Mouse (Mus musculus) kidney, embryonic 15.5 days (tissue): ENCODE measurements around the gene Zgrf1. TPM values are rescaled to one million over a fixed set of nuclear protein-coding genes. Genes with fewer than 3 reads are reported as not detected.

Experiments
- ATAC-seq: fragments of 200-750 bp; cut with Nextera tagmentation; replicated peaks from 2 replicates; pipeline ENCODE4 v1.8.0; 2017; ENCODE audit warnings: moderate TSS enrichment; ENCODE audit not compliant: low FRiP score
- H3K27ac ChIP-seq: fragments of 300-500 bp; sonication (generic); 2 replicates; pipeline ENCODE4 v1.5.1; 2015; ENCODE audit warnings: mild to moderate bottlenecking, inconsistent platforms
- H3K27me3 ChIP-seq: fragments of 300-500 bp; sonication (generic); 2 replicates; pipeline ENCODE4 v1.6.1; 2015; ENCODE audit warnings: inconsistent platforms
- H3K36me3 ChIP-seq: fragments of 300-500 bp; sonication (generic); 2 replicates; pipeline ENCODE4 v1.6.1; 2015; ENCODE audit warnings: inconsistent platforms
- H3K4me1 ChIP-seq: fragments of 300-500 bp; sonication (generic); 2 replicates; pipeline ENCODE4 v1.6.1; 2015; ENCODE audit warnings: inconsistent platforms
- H3K4me2 ChIP-seq: fragments of 300-500 bp; sonication (generic); 2 replicates; pipeline ENCODE4 v1.6.1; 2015; ENCODE audit warnings: moderate library complexity, mild to moderate bottlenecking, inconsistent platforms
- H3K4me3 ChIP-seq: fragments of 300-500 bp; sonication (generic); replicated peaks from 2 replicates; pipeline ENCODE4 v1.5.1; 2015; ENCODE audit warnings: mild to moderate bottlenecking, inconsistent platforms
- H3K9ac ChIP-seq: fragments of 300-500 bp; sonication (generic); 2 replicates; pipeline ENCODE4 v1.6.1; 2015; ENCODE audit warnings: mild to moderate bottlenecking, inconsistent platforms
- H3K9me3 ChIP-seq: fragments of 300-500 bp; sonication (generic); replicated peaks from 2 replicates; pipeline ENCODE4 v1.6.1; 2016; ENCODE audit warnings: inconsistent platforms
- WGBS: fragments of 180-500 bp; shearing (Covaris S2); methylation state at CpG from one replicate; pipeline ENCODE4 v1.1.7; 2015; ENCODE audit warnings: mixed read lengths; 5-methylcytosine and 5-hydroxymethylcytosine counted together
- polyA plus RNA-seq: library from polyadenylated mRNA; unstranded; fragments of >200 nt; fragmentation: Nextera tagmentation; extraction: Ambion mirVana; gene quantifications from 2 replicates; pipeline ENCODE4 v1.2.1, GENCODE M21; 2015

The Zgrf1 gene
- polyA plus RNA-seq, 1 experiment from 2014 or later: 10.8 TPM

- H3K27me3 ChIP-seq: no peaks in the 10 kb centered on the region
- no peak overlapping the region for H3K4me2 ChIP-seq
- no peak for ATAC-seq
- 91% methylated on average over 4 of the region's 4 CpGs for WGBS
- H3K36me3 ChIP-seq: no peaks in the 10 kb centered on the region
- H3K9ac ChIP-seq: no peak overlapping the region
- no peak overlapping the region for H3K4me3 ChIP-seq
- no peaks in the 10 kb centered on the region for H3K9me3 ChIP-seq
- H3K27ac ChIP-seq: no peak overlapping the region
- H3K4me1 ChIP-seq: no peaks in the 10 kb centered on the region
These were observed 23.5 kb upstream of the Zgrf1 start for GRCm38 (mm10) chr3:127529824-127530223.

- H3K27ac ChIP-seq: no peak overlapping the region
- H3K9me3 ChIP-seq: no peaks in the 10 kb centered on the region
- no peak overlapping the region for H3K9ac ChIP-seq
- WGBS: 9% methylated on average over 4 of the region's 4 CpGs
- no peak for ATAC-seq
- H3K36me3 ChIP-seq: no peaks in the 10 kb centered on the region
- no peak overlapping the region for H3K4me2 ChIP-seq
- no peak overlapping the region for H3K4me3 ChIP-seq
- H3K27me3 ChIP-seq: no peaks in the 10 kb centered on the region
- H3K4me1 ChIP-seq: no peaks in the 10 kb centered on the region
These were observed 23.0 kb upstream of the Zgrf1 start for GRCm38 (mm10) chr3:127530293-127530692.

- Histone ChIP-seq H3K9ac (no peak overlapping the region), H3K4me1 (no peaks in the 10 kb centered on the region), H3K4me2 (no peak overlapping the region), H3K27me3 (no peaks in the 10 kb centered on the region), H3K27ac (no peak overlapping the region), H3K4me3 (no peak overlapping the region), H3K36me3 (peaks cover 44% of the 10 kb centered on the region), H3K9me3 (no peaks in the 10 kb centered on the region)
- ATAC-seq: no peak
- 90% methylated on average over 6 of the region's 6 CpGs for WGBS
These were observed 14.1 kb upstream of the Zgrf1 start for GRCm38 (mm10) chr3:127539193-127539592.

DNA sequence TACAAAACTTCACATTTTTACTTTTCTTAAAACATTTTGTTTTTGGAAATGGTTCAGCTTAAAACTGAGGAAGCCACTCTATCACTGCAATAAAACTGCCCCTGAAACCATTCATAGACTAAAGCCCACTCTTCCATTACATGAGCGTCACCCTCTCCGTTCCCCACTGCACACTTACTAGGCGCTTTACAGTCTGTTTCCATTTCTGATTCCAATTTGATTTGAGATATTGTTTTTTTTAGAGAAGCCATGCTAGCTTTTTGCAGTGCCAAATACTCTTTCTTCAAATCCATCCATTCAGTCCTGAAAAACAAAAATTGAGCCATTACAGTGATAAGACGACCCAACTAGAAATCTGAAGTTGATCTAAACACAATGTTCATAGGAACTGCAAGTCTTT, 9.3 kb upstream of the Zgrf1 start:
- peaks cover 62% of the 10 kb centered on the region for H3K36me3 ChIP-seq
- no peak overlapping the region for H3K27ac ChIP-seq
- no peaks in the 10 kb centered on the region for H3K9me3 ChIP-seq
- no peak overlapping the region for H3K4me3 ChIP-seq
- no peak overlapping the region for H3K9ac ChIP-seq
- 91% methylated on average over 4 of the region's 4 CpGs for WGBS
- no peak for ATAC-seq
- H3K4me2 ChIP-seq: no peak overlapping the region
- no peaks in the 10 kb centered on the region for H3K27me3 ChIP-seq
- H3K4me1 ChIP-seq: no peaks in the 10 kb centered on the region

DNA sequence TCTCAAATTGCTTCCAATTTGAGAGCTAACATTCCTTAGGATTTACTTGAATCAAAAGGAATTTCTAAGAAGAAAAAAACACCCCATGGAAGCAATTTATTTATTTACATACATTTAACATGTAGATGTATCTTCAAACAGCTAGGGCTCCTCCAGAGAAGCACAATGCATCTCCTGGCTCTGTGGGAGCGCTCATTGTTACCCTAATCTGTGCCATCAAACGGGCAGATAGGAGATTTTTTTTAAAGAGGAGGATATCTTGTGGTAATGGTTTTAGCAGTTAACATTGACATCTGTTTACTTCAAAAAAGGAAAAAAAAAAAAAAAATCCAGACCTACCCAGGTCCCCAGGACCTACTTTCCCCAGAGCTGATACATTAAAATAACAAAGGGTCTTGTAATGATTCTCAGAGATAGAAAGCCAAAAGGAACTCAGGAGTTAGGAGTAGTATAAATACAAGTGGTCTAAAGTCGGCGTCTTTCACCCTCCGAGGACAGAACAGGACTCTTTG, 8.6 kb upstream of the Zgrf1 start:
- no peaks in the 10 kb centered on the region for H3K4me1 ChIP-seq
- 50% methylated on average over 5 of the region's 5 CpGs for WGBS
- no peaks in the 10 kb centered on the region for H3K27me3 ChIP-seq
- H3K9ac ChIP-seq: no peak overlapping the region
- no peak overlapping the region for H3K4me2 ChIP-seq
- H3K9me3 ChIP-seq: no peaks in the 10 kb centered on the region
- H3K36me3 ChIP-seq: peaks cover 59% of the 10 kb centered on the region
- no peak overlapping the region for H3K4me3 ChIP-seq
- H3K27ac ChIP-seq: no peak overlapping the region
- ATAC-seq: no peak

DNA sequence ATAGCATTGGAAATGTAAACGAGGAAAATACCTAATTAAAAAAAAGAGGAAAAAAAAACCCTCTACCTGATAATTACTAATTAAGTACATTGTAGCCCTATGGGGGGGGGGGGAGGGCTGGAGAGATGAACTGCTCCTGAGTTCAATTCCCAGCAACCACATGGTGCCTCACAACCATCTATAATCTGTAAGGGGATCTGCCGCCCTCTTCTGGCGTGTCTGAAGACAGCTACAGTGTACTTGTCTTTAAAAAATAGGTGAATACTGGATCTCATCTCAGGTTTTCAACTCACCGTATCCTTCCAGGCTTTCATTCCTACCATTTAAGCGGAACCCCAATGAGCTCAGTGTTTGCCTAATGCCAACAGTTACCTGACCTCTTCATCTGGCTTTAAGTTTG, 5.4 kb upstream of the Zgrf1 start:
- H3K9ac ChIP-seq: no peak overlapping the region

GRCm38 (mm10) chr3:127552434-127552972, 786 bp upstream of the Zgrf1 start:
- peak overlapping the region; percentile 73 for H3K4me2 ChIP-seq
- peaks cover 13% of the 10 kb centered on the region for H3K4me1 ChIP-seq
- 5% methylated on average over 12 of the region's 13 CpGs for WGBS
- peaks cover 20% of the 10 kb centered on the region for H3K36me3 ChIP-seq
- H3K4me3 ChIP-seq: peak overlapping the region; percentile 76
- peak overlapping the region; percentile 77 for H3K9ac ChIP-seq
- no peaks in the 10 kb centered on the region for H3K9me3 ChIP-seq
- no peak for ATAC-seq
- no peaks in the 10 kb centered on the region for H3K27me3 ChIP-seq
- H3K27ac ChIP-seq: peak overlapping the region; percentile 98; the same call in 1 of the 2 replicates

More for the DNA sequence above, 5.4 kb upstream of the Zgrf1 start:
- Histone ChIP-seq H3K4me1 (peaks cover 3% of the 10 kb centered on the region; the same call in 1 of the 2 replicates), H3K27me3 (no peaks in the 10 kb centered on the region), H3K4me2 (no peak overlapping the region), H3K36me3 (peaks cover 42% of the 10 kb centered on the region), H3K4me3 (no peak overlapping the region), H3K27ac (no peak overlapping the region), H3K9me3 (no peaks in the 10 kb centered on the region)
- WGBS: 39% methylated on average over 5 of the region's 5 CpGs
- no peak for ATAC-seq

DNA sequence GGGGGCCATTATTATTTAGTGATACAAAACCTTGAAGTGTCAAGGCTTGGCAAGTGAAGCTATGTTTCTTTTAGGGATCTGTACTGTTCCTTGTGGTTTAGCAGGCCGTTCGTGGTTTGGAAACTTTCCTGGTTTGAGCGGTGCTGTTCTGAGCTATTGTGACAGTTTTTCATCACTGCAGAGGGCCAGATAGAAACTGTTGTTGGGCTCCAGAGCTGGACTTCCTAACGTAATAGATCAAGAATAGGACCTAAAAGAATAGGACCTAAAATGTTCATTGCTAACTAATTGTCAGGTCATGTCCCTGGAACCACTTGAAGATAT, 393 bp downstream of the Zgrf1 start:
- H3K27me3 ChIP-seq: no peaks in the 10 kb centered on the region
- H3K4me2 ChIP-seq: peak overlapping the region; percentile 73
- H3K36me3 ChIP-seq: peaks cover 22% of the 10 kb centered on the region
- peak overlapping the region; percentile 76 for H3K4me3 ChIP-seq
- H3K4me1 ChIP-seq: peaks cover 13% of the 10 kb centered on the region
- under 1% methylated on average over 4 of the region's 4 CpGs for WGBS
- peak overlapping the region; percentile 65; the same call in 1 of the 2 replicates for H3K27ac ChIP-seq
- H3K9ac ChIP-seq: peak overlapping the region; percentile 53
- H3K9me3 ChIP-seq: no peaks in the 10 kb centered on the region
- no peak for ATAC-seq

DNA sequence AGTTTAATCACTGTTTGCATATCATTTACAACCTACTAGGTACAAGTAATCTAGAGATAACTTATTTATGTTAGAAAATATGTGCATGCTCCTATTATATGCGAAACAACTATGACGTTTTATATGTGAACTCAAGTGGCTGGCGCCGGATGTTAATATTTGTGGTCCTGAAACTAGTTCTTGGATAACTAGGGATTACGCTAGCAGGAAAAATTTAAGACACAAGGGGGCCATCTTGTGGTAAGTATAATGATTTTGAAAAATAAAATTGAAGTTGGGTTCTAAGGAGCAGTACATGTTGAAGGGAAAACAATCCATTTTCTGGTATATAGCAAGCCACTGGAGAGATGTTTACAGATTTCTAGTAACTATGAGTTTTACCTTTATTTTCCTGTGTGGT, 1.4 kb downstream of the Zgrf1 start:
- Histone ChIP-seq H3K4me2 (peak overlapping the region; percentile 73), H3K9me3 (no peaks in the 10 kb centered on the region), H3K27me3 (no peaks in the 10 kb centered on the region), H3K4me3 (peak overlapping the region; percentile 76), H3K27ac (no peak overlapping the region), H3K36me3 (peaks cover 24% of the 10 kb centered on the region), H3K9ac (peak overlapping the region; percentile 53; the same call in 1 of the 2 replicates), H3K4me1 (peaks cover 13% of the 10 kb centered on the region)
- 53% methylated on average over 5 of the region's 5 CpGs for WGBS
- ATAC-seq: no peak

DNA sequence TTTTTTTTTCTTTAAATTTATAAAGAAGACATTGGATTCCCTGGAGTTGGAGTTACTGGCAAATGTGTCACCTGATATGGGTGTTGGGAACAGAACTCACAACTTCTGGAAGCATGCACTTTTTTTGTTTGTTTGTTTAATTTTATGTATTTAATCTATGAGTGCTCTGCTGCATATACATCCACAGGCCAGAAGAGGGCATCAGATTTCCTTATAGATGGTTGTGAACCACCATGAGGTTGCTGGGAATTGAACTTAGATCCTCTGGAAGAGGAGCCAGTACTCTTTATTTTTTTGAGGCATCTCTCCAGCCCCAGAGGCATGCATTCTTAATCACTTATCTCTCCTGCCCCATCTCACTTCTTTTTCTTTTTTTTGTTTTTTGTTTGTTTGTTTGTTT, 4.9 kb downstream of the Zgrf1 start:
- Histone ChIP-seq H3K27ac (no peak overlapping the region), H3K36me3 (peaks cover 49% of the 10 kb centered on the region), H3K4me3 (no peak overlapping the region), H3K9ac (no peak overlapping the region), H3K9me3 (no peaks in the 10 kb centered on the region), H3K27me3 (no peaks in the 10 kb centered on the region), H3K4me2 (no peak overlapping the region), H3K4me1 (peaks cover 10% of the 10 kb centered on the region; the same call in 1 of the 2 replicates)
- no peak for ATAC-seq

DNA sequence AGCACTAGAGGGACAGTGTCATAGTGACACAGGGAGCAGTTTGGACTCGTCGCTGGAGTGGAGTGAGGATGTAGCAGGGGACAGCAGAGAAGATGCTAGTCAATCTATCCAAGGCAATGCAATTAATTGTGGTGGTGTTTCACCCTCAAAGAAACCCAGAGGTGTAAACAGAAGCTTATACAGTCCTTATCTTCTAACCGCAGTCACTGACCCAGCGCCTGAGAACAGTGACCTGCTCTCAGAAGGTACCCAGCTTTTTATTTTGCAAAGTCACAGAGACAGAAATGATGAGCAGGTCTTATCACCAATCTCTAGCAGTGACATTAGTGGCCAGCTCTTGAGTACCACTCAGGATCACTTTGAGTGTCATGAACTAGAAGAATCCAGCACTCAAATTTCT, 9.7 kb downstream of the Zgrf1 start:
- no peak overlapping the region for H3K9ac ChIP-seq
- no peak overlapping the region for H3K4me3 ChIP-seq
- no peaks in the 10 kb centered on the region for H3K4me1 ChIP-seq
- ATAC-seq: no peak
- H3K9me3 ChIP-seq: no peaks in the 10 kb centered on the region
- H3K27ac ChIP-seq: no peak overlapping the region
- H3K27me3 ChIP-seq: no peaks in the 10 kb centered on the region
- no peak overlapping the region for H3K4me2 ChIP-seq
- WGBS: 91% methylated on average over 4 of the region's 4 CpGs
- peaks cover 50% of the 10 kb centered on the region for H3K36me3 ChIP-seq

GRCm38 (mm10) chr3:127565129-127565528, 11.8 kb downstream of the Zgrf1 start:
- no peak overlapping the region for H3K4me3 ChIP-seq
- no peak overlapping the region for H3K9ac ChIP-seq
- H3K27ac ChIP-seq: no peak overlapping the region
- WGBS: 80% methylated on average over 3 of the region's 3 CpGs
- no peaks in the 10 kb centered on the region for H3K9me3 ChIP-seq
- no peak overlapping the region for H3K4me2 ChIP-seq
- no peaks in the 10 kb centered on the region for H3K4me1 ChIP-seq
- peaks cover 67% of the 10 kb centered on the region for H3K36me3 ChIP-seq
- no peak for ATAC-seq
- no peaks in the 10 kb centered on the region for H3K27me3 ChIP-seq

DNA sequence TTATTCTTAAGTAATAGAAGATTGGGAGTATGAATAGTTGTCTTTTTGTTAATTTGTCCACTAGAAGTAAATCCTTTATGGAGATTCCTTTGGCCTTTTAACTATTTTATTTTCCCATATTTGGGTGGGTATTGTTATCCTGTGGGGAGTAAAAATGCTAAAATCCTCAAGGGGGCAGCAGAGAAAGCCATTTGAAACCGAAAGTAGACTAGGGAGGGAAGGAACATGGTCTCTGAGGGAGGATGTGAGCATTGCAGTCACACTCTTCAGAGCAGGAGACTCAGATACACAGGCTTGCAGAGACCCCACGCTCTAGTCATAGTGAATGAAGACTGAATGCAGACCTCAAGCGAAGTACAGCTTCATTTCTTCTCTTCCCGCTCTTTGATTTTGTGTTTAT, 19.3 kb downstream of the Zgrf1 start:
- ATAC-seq: peak; percentile 64; the same call in 1 of the 2 replicates
- Histone ChIP-seq H3K27ac (no peak overlapping the region), H3K9ac (no peak overlapping the region), H3K9me3 (no peaks in the 10 kb centered on the region), H3K4me3 (no peak overlapping the region), H3K36me3 (peaks cover 60% of the 10 kb centered on the region), H3K4me2 (no peak overlapping the region), H3K27me3 (no peaks in the 10 kb centered on the region), H3K4me1 (no peaks in the 10 kb centered on the region)
- WGBS: 64% methylated on average over 4 of the region's 4 CpGs
